Mouse (Mus musculus) Patski (cell line): ENCODE measurements at regions not wholly inside any gene's neighbourhood (a gene's known extent, or its start where the extent isn't known, plus 50 kb on each side); places are given as distances from the start of the nearest gene placed in this dataset.

Experiments used
- ATAC-seq: fragments of 100-300 bp; one replicate; pipeline ENCODE4 v1.8.0; 2021
- CTCF ChIA-PET: fragments of 350-600 bp; sonication (Branson Sonifier 250); formaldehyde crosslinking; loops from one replicate; lab custom pipeline; 2022; ENCODE audit warnings: inconsistent platforms; lab: Charles Lee
- POLR2A ChIA-PET: fragments of 350-600 bp; sonication (Branson Sonifier 250); formaldehyde crosslinking; loops from one replicate; lab custom pipeline; 2022; ENCODE audit warnings: antibody characterized with exemption, inconsistent platforms; lab: Charles Lee
- DNase-seq: peaks from one replicate; pipeline ENCODE4 v3.0.0-alpha.2; 2011; ENCODE audit warnings: low read depth, low spot score
- H3K27me3 ChIP-seq: fragments of 371-371 bp; one replicate; pipeline ENCODE4 v1.5.1; 2021
- CTCF ChIP-seq: fragments of 100-300 bp; IDR thresholded peaks from one replicate; pipeline ENCODE4 v1.5.1; 2021
- in situ Hi-C: fragments of 300-500 bp; cut with MboI; formaldehyde crosslinking; loops from 3 replicates; pipeline ENCODE4 v1.11.1; 2018; ENCODE audit warnings: low pct_unique_long_range_greater_than_20kb, mixed read lengths

DNA sequence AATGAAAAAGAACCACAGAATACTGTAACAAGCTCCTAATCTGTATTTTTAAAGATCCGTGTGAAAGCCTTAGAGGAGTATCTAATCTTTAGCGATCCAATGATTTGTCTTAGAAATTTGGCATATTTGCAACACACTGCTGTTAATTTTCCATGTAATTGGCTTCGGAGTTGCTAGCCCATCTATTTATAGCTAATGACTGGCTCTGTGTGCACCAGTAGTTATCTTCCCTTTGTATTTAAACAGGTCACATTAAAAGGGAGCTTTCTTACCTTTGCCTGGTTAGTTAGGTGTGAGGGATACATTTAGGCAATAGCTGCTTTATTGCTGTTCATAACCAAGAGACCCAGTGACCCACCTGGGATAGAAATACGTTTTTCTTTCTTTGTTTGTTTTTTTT, 256.3 kb upstream of the Mme start:
- DNase-seq (no peak), ATAC-seq (no peak)
- peaks cover 3% of the 10 kb centered on the region for H3K27me3 ChIP-seq
- in situ Hi-C loops: no loop called here
- ChIA-PET POLR2A (interaction anchor here (0.6 kb wide), 1 partner anchor 364 kb away, joined by 3 read pairs; no protein-coding TSS in a partner anchor), CTCF (interaction anchor here (0.9 to 1.4 kb wide), 5 partner anchors 8 to 20 kb away, joined by 3 to 5 read pairs (median 4); no protein-coding TSS in a partner anchor)
- TF ChIP-seq CTCF: no peak

DNA sequence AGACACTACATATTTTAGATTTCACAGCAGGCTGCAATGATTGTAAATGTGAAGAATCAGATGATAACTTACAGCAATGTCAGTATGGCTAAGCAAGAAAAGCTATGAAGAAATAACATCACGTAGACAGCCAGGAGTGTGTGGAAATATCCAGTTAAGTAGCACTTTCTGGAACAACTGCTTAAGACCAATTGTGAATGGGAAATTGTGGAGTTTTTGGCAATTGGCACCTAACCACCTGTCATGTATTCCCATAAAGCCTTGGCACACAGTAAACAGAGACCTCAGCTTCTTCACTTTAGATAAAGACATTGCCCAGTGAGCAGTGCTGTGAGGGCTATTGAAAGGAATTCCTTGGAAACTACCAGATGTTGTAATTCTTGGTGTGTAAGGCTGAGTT, 264.4 kb upstream of the Mme start:
- no peak for TF ChIP-seq CTCF
- in situ Hi-C loops: no loop called here
- H3K27me3 ChIP-seq: peaks cover 12% of the 10 kb centered on the region
- ChIA-PET CTCF (interaction anchor here (1.2 kb wide), 1 partner anchor 8 kb away, joined by 3 read pairs; no protein-coding TSS in a partner anchor), POLR2A (no interaction called here)
- ATAC-seq (no peak), DNase-seq (no peak)

GRCm38 (mm10) chr3:62963244-62963643, 278.1 kb upstream of the Mme start:
- no peak for DNase-seq
- CTCF ChIA-PET: interaction anchor here (1.0 to 2.1 kb wide), 3 partner anchors 9 to 16 kb away, joined by 3 to 5 read pairs (median 3); no protein-coding TSS in a partner anchor
- no peak for TF ChIP-seq CTCF

DNA sequence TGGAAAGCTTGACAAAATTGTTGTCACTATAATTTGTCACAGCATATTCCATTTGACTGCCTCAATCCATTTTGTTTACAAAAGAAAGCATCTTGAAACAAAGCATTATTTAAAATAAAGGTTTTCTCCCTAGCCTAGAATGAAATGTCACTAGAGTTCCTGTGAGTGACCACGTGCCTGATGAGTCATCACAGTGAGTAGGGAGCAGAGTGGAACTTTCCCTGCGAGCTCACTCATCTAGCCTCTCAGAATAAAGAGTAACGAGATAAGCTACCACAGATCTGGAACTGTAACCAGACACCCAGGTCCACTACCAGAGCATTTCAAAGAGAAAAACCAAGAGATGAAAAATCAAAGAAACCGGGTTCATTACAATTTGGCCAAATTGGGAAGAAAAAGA, 278.7 kb upstream of the Mme start:
- no peak for ATAC-seq
- ChIA-PET POLR2A (no interaction called here), CTCF (interaction anchor here (1.5 to 2.1 kb wide), 3 partner anchors 10 to 17 kb away, joined by 3 to 5 read pairs (median 4); no protein-coding TSS in a partner anchor)
- no peaks in the 10 kb centered on the region for H3K27me3 ChIP-seq
- no peak for TF ChIP-seq CTCF
- no peak for DNase-seq
- in situ Hi-C loops: no loop called here

More at GRCm38 (mm10) chr3:62963244-62963643, 278.1 kb upstream of the Mme start:
- POLR2A ChIA-PET: no interaction called here
- in situ Hi-C loops: no loop called here
- H3K27me3 ChIP-seq: no peaks in the 10 kb centered on the region
- no peak for ATAC-seq

GRCm38 (mm10) chr3:62945356-62945755, 296.0 kb upstream of the Mme start:
- CTCF ChIA-PET: no interaction called here
- TF ChIP-seq CTCF: no peak
- POLR2A ChIA-PET: no interaction called here
- no peak for ATAC-seq
- H3K27me3 ChIP-seq: peaks cover 13% of the 10 kb centered on the region
- in situ Hi-C loops: no loop called here
- DNase-seq: no peak

GRCm38 (mm10) chr3:62938601-62939000, 302.7 kb upstream of the Mme start:
- in situ Hi-C loops: no loop called here
- ChIA-PET POLR2A (no interaction called here), CTCF (interaction anchor here (1.6 kb wide), 1 partner anchor 22 kb away, joined by 4 read pairs; no protein-coding TSS in a partner anchor)
- TF ChIP-seq CTCF: no peak
- ATAC-seq: no peak
- DNase-seq: no peak
- peaks cover 31% of the 10 kb centered on the region for H3K27me3 ChIP-seq

GRCm38 (mm10) chr3:62924441-62924840, 316.9 kb upstream of the Mme start:
- CTCF ChIA-PET: interaction anchor here (0.6 to 1.6 kb wide), 4 partner anchors 9 to 941 kb away, joined by 3 to 7 read pairs (median 4); no protein-coding TSS in a partner anchor
- in situ Hi-C loops: loop anchor here (10.0 kb wide), 2 partner anchors 630 to 940 kb away; no protein-coding TSS in a partner anchor
- ATAC-seq (no peak), DNase-seq (no peak)
- POLR2A ChIA-PET: interaction anchor here (1.0 kb wide), 1 partner anchor 378 kb away, joined by 3 read pairs; no protein-coding TSS in a partner anchor
- H3K27me3 ChIP-seq: peaks cover 36% of the 10 kb centered on the region
- TF ChIP-seq CTCF: peak; percentile 67

DNA sequence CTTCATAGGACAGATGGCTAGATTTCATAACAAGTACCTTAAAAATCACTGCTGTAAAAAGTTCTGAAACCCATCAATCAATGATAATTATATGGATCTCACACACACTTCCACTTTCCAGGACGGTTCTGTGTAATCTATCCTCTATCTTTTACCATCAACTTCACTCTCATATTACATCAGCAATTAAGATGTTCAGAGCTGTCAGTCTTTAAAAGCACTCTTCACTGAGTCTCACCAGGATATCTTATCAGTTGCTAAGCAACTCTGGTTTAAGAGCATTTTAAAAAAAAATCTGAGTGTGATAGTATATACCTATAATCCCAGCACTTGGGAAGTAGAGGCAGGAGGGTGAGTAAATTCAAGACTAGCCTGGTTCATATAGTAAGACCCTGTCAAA, 312.0 kb upstream of the Gpr149 start:
- ATAC-seq: no peak
- in situ Hi-C loops: no loop called here
- no peak for TF ChIP-seq CTCF
- POLR2A ChIA-PET: no interaction called here
- no peak for DNase-seq
- CTCF ChIA-PET: interaction anchor here (2.0 kb wide), 1 partner anchor 22 kb away, joined by 4 read pairs; no protein-coding TSS in a partner anchor
- H3K27me3 ChIP-seq: peaks cover 21% of the 10 kb centered on the region

GRCm38 (mm10) chr3:62885104-62885503, 280.2 kb upstream of the Gpr149 start:
- ChIA-PET CTCF (no interaction called here), POLR2A (no interaction called here)
- no peak for ATAC-seq
- no peak for TF ChIP-seq CTCF
- in situ Hi-C loops: no loop called here
- no peak for DNase-seq
- peaks cover 13% of the 10 kb centered on the region for H3K27me3 ChIP-seq

GRCm38 (mm10) chr3:62882310-62883073, 277.6 kb upstream of the Gpr149 start:
- DNase-seq (no peak), ATAC-seq (no peak)
- TF ChIP-seq CTCF: no peak
- POLR2A ChIA-PET: interaction anchor here (0.7 kb wide), 1 partner anchor 100 kb away, joined by 6 read pairs; no protein-coding TSS in a partner anchor
- CTCF ChIA-PET: no interaction called here
- in situ Hi-C loops: no loop called here
- H3K27me3 ChIP-seq: peaks cover 6% of the 10 kb centered on the region

DNA sequence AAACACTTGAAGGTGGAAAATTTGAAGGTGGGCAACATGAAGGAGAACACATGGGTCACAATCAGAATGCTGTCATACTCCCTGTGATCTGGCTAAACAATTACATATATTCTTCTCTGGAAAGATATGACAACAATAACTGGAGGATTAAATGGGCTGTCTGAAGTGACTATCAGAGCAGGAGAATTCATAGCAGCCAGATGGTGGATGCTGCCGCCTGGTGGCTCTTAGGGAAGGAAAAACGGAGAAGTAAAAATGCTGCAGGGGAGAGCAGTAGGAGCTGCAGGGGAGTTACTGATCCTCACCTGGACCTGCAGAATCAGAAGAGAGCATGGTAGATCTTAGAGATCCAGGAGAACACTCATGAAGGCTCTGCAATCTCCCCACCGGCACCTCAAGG, 255.8 kb upstream of the Gpr149 start:
- POLR2A ChIA-PET: no interaction called here
- CTCF ChIA-PET: no interaction called here
- peaks cover 9% of the 10 kb centered on the region for H3K27me3 ChIP-seq
- DNase-seq (no peak), ATAC-seq (no peak)
- peak; percentile 62 for TF ChIP-seq CTCF
- in situ Hi-C loops: loop anchor here (5.0 kb wide), 1 partner anchor 333 kb away; no protein-coding TSS in a partner anchor
